Mouse (Mus musculus) urinary bladder, adult 18-20 months (tissue): ENCODE measurements around the gene Aadacl4.
"Not testable (repeated sequence)": the region's sequence is repeated elsewhere in the genome, so short reads cannot be mapped to it uniquely, and the experiment has no call there.

Source experiments
- DNase-seq, 2 experiments: peaks; one replicate each; pipeline ENCODE4 v3.0.0; 2022; ENCODE audit warnings: low spot score in 2 of 2, mixed read lengths in 2 of 2

The Aadacl4 gene

DNA sequence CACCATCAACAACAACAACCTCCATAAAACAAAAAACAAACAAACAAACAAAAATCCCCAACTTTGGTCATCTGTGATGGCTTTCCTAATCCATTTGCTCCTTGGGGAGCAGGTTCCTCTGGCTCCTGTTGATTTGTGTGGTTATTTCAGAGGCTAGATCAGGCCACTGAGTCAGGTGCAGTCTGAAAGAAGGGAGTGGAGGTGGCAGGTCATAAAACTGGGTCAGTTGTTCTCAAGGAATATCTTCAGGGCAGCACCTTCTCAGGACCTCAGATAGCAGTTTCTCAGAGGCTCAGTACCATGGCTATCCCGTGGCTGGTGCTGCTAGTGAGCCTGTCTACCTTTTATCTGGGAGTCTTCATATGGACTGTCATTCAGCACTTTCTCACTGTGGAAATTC is at the start of gene Aadacl4:
Gene Aadacl4, plus strand, starts transcription at position 301 of the 400 bp plus-strand sequence.
- DNase-seq, result no peak

DNA sequence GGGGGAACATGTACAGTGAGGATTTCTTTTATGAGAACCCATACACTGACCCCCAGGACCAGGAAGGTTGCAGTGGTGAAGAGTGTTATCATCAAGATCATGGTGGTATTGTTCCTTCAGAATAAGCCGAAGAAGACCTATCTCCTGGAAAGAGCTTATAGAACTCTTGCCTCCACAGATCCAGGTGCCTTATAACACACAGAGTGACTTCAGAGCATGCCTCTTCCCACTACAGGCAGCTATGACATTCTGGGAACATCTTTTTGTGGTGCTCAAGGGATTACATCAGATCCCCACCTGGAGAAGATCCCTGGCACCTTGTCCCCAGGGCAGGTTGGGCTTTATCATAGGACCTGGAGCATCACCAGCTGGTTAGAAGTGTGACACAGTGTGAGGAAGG is 48.5 kb upstream of the Aadacl4 start, which contains the start of gene Gm13124:
Gene Gm13124, minus strand, starts transcription at position 101 of the 400 bp plus-strand sequence.
- no peak for DNase-seq

DNA sequence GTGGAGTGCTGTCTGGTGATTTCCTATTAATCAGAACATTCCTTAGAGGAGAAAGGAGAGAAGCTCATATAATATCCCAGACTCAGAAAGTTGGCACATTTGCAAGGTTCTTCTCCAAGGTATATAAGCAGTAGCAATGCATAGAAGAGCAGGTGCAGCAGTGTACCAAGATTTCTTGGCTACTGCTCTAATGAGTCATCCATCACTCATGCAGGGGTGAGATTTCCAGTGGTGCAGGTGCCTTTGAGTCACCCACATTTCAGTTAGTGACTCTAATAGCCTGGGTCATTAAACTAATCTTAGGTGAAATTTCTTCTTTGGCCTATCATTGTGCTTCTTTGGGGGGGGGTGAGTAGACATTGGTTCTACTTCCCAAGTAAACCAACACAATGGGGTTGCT is 45.8 kb upstream of the Aadacl4 start:
- DNase-seq, result no peak

DNA sequence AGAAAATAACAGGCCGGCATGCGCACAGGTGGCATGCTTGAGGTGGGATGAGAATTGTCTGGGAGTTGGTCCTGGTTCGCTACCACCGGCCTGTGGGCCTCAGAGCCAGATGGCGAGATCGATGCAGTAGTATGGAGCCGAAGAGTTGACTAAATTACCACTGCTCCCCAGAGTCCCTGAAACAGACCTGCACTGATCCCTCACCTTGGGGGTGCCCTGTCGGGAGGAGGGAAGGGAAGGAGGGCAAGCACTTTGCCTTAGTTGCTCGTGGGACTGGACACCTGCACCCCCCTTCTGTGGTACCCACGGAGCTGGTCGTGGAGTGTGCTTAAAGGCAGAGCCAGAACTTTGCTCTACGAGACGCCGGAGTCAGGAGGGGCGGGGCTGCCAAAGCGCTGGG is 27.3 kb upstream of the Aadacl4 start:
- not testable (repeated sequence) for DNase-seq

DNA sequence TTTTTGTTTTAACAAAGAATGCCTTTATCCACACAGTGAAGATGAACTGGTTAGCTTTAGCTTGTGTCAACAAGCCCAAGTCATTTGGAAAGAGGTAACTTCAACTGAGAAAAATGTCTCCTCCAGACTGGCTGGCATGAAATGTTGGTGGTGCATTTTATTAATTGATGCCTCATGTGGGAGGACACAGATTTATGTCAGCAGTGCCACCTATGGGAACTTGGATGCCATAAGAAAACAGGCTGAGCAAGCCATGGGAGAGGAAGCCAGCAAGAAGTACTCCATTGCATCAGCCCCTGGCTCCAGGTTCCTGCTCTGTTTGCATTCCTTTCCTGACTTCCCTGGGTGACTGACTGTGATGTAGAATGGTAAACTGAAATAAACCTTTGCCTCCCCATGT is 20.7 kb upstream of the Aadacl4 start:
- no peak for DNase-seq

DNA sequence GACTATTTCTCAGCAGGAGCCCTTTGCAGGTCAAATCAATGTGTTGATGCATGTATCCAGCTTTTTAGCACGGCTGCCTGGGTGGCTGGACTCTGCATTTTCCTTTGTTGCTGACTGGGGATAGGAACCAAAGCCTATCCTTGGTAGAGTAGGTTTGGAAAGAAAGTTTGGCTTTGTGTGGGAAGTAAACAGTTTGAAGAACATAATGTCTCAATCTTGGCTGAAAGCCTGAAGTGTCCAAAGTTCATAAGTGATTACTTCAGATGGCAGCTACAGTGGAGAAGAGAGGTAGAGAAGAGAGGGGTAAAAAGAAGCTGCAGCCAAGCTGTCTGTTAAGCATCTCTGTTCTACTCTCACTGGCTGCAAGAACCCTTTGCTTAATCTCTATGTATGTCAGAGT is 1.1 kb downstream of the Aadacl4 start:
- no peak for DNase-seq

DNA sequence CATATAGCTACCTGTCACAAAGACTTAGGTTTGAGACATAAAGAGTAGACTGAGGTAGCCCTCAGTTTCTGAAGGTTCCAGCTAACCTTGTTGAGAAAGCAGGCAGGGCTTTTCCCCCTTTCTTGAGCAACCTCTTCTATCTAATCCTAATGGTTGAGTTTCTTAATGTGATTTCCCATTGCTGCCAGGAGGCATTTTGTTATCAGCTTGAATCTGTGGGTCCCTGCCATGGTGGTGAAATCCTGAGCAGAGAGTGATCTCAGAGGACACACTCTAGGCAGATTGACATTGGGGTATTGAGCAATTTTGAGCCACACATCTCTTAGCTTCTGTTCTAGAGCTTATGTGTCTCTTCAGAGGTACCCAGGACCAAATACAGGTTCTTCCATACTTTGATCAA is 24.8 kb downstream of the Aadacl4 start:
- DNase-seq, result no peak
